Mouse (Mus musculus): ENCODE data around the gene Als2cr12.

GRCm38 (mm10) chr1:58602681-58603080 lies 93.1 kb downstream of the Als2cr12 start:
- TF ChIP-seq CTCF (conservative IDR thresholded peaks at IDR 0.05; ENCODE audit: low read length) (no peak), NANOG (IDR thresholded peaks at IDR 0.05; ENCODE audit: borderline replicate concordance, low read length) (no peak)
